Mouse (Mus musculus): ENCODE results near the gene Lin7a.

DNA sequence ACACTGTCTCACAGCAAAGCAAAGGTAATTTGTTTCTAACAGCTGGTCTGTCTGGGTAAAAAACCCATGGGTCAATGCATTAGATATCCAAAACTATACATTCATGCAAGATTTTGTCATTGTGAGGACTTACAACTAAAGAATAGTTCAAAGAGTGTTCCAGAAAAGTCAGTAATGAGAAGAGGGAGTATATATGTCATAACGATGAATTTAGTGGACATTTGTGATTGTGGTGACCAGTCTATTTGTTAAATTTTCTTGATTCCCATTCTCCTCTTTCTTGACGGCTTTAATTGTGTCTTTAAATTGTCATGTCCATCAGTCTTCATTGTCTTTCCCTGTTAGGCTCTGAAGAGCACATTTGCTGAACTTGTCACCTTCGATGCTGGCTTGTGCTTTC, 42.1 kb upstream of the Lin7a start:
- TF ChIP-seq CTCF (IDR thresholded peaks at IDR 0.05; ENCODE audit: extremely low read depth, insufficient read depth, insufficient read length, insufficient replicate concordance): no peak
- no peak for TF ChIP-seq POLR2A (IDR thresholded peaks at IDR 0.05; ENCODE audit: low read depth, low read length)

Data from spleen, adult 2 months (tissue).